Mouse (Mus musculus) lung, embryonic 14.5 days (tissue): ENCODE measurements around the gene Lss. TPM values are rescaled to one million over a fixed set of nuclear protein-coding genes. Genes with fewer than 3 reads are reported as not detected.

Experiments used
- ATAC-seq: fragments of 200-750 bp; cut with Nextera tagmentation; 2 replicates; pipeline ENCODE4 v1.8.0; 2017; ENCODE audit warnings: mild to moderate bottlenecking, moderate TSS enrichment, moderate library complexity; ENCODE audit not compliant: insufficient read depth
- DNase-seq: peaks from one replicate; pipeline ENCODE4 v3.0.0-alpha.2; 2015
- H3K27ac ChIP-seq: fragments of 300-500 bp; sonication (generic); 2 replicates; pipeline ENCODE4 v1.5.1; 2014; ENCODE audit warnings: low read depth, mild to moderate bottlenecking, moderate library complexity
- H3K27me3 ChIP-seq: fragments of 300-500 bp; sonication (generic); 2 replicates; pipeline ENCODE4 v1.6.1; 2014; ENCODE audit warnings: low read length, control low read depth; ENCODE audit not compliant: insufficient read depth
- H3K36me3 ChIP-seq: fragments of 300-500 bp; sonication (generic); 2 replicates; pipeline ENCODE4 v1.6.1; 2014; ENCODE audit warnings: control low read depth; ENCODE audit not compliant: insufficient read depth
- H3K4me1 ChIP-seq: fragments of 300-500 bp; sonication (generic); 2 replicates; pipeline ENCODE4 v1.6.1; 2014; ENCODE audit warnings: antibody characterized with exemption, control low read depth; ENCODE audit not compliant: insufficient read depth
- H3K4me2 ChIP-seq: fragments of 300-500 bp; sonication (generic); 2 replicates; pipeline ENCODE4 v1.6.1; 2014; ENCODE audit warnings: mild to moderate bottlenecking
- H3K4me3 ChIP-seq: fragments of 300-500 bp; sonication (generic); 2 replicates; pipeline ENCODE4 v1.5.1; 2014; ENCODE audit warnings: low read depth, low read length
- H3K9ac ChIP-seq: fragments of 300-500 bp; sonication (generic); 2 replicates; pipeline ENCODE4 v1.6.1; 2014
- H3K9me3 ChIP-seq: fragments of 300-500 bp; sonication (generic); 2 replicates; pipeline ENCODE4 v1.6.1; 2016; ENCODE audit warnings: low read depth, low read length, control low read depth
- CTCF ChIP-seq: IDR thresholded peaks from 2 replicates; pipeline ENCODE4 v1.5.1; 2016; ENCODE audit warnings: antibody characterized with exemption, low read depth
- WGBS: fragments of 180-500 bp; shearing (Covaris S2); extraction: QIAGEN DNeasy Blood & Tissue Kit; methylation state at CpG from one replicate; pipeline ENCODE4 v1.1.7; 2014; 5-methylcytosine and 5-hydroxymethylcytosine counted together
- polyA plus RNA-seq: library from polyadenylated mRNA; unstranded; fragments of >200 nt; fragmentation: Nextera tagmentation; extraction: Ambion mirVana; gene quantifications from 2 replicates; pipeline ENCODE4 v1.2.1, GENCODE M21; 2014

Gene Lss
- polyA plus RNA-seq, 1 experiment from 2014 or later: 21.5 TPM

DNA sequence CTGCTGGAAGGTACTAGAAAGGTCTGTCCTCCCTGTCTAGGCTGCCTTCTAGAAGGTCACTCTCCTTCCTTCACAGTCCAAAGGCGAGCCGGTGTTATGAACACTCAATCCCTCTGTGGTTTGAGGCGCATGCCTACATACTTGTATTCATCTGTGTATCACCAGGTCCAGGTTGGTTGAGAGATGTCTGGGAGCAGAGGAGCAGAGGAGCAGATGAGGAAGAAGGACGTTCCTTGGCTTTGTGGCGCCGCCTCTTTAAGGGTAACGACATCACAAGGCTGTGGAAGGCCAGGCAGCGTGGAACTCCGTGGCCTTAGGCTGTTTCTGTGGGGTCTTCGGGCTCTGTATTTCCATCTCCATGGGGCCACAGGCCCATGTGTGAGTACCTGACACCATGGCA, 30.6 kb downstream of the Lss start, which contains the start of gene Spatc1l:
Spatc1l (plus strand) TSS at position 301 of the 400 bp plus-strand sequence.
- H3K27ac ChIP-seq: no peak within 1 kb of the TSS
- TF ChIP-seq CTCF: no peak
- no peak within 1 kb of the TSS for H3K4me3 ChIP-seq
- 88% methylated on average over 10 of the region's 10 CpGs for WGBS
- H3K9me3 ChIP-seq: no peaks in the 10 kb centered on the region
- H3K9ac ChIP-seq: no peak within 1 kb of the TSS
- no peaks in the 10 kb centered on the region for H3K36me3 ChIP-seq
- H3K27me3 ChIP-seq: no peaks in the 10 kb centered on the region
- no peak for ATAC-seq
- H3K4me2 ChIP-seq: no peak within 1 kb of the TSS
- no peaks in the 10 kb centered on the region for H3K4me1 ChIP-seq
- no peak for DNase-seq

DNA sequence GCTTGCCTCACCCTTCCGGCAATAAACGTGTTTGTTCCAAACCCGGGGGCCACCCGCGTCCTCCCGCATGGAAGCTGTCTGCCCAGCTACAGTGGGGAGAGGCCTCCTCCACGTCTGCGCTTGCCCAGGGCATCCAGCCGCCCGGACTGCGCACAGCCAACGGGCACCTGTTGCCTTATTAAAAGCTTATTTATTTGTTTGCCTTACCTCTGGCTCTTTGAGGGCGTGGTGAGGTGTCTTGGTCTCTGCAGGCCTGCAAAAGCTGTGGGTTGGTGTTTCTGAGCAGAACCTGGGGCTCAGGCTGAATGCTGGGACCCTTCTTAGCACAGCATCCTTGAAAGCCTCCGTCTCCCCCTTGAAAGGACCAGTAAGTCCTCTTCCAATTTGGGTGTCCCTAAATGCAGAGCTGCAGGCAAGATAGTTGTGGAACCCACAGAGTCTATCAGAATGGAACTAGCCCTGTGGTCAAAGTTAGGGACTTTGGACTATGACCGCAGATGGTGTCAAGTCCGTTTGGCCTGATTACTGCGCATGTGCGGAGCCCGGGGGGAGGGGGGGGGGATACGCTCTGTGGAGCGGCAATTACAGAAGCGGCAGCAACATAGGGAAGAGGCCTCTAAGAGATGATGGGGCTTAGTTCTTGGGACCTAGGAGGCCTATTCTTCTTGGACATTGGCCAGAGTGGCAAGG, 38.8 kb downstream of the Lss start:
- no peak overlapping the region for H3K9ac ChIP-seq
- H3K27me3 ChIP-seq: no peaks in the 10 kb centered on the region
- no peak overlapping the region for H3K4me3 ChIP-seq
- WGBS: 87% methylated on average over 22 of the region's 22 CpGs
- no peak overlapping the region for H3K27ac ChIP-seq
- H3K9me3 ChIP-seq: no peaks in the 10 kb centered on the region
- H3K36me3 ChIP-seq: no peaks in the 10 kb centered on the region
- no peaks in the 10 kb centered on the region for H3K4me1 ChIP-seq
- no peak for TF ChIP-seq CTCF
- no peak for ATAC-seq
- no peak overlapping the region for H3K4me2 ChIP-seq
- no peak for DNase-seq

DNA sequence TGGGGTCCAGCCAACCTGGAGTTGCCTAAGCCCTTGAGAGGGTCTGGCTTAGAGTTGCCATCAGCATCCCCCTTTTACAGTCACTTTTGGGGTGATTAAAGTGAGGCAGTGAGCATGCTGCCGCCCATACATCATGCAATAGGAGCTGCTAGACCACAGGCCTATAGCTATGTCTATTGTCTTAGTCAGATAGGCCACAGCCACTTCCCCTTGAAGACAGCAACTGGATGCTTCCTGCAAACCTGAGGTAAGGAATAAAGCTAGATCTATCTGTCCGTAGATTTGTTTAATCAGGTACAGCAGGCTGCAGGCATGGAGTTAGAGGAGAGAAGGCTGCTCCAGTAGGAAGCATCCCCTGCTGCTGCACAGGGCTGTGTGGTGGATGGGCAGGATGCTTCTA, 39.7 kb downstream of the Lss start:
- no peaks in the 10 kb centered on the region for H3K27me3 ChIP-seq
- no peaks in the 10 kb centered on the region for H3K36me3 ChIP-seq
- no peak overlapping the region for H3K4me3 ChIP-seq
- TF ChIP-seq CTCF: no peak
- no peak for ATAC-seq
- no peaks in the 10 kb centered on the region for H3K9me3 ChIP-seq
- no peaks in the 10 kb centered on the region for H3K4me1 ChIP-seq
- 73% methylated on average over 2 of the region's 2 CpGs for WGBS
- H3K9ac ChIP-seq: no peak overlapping the region
- DNase-seq: no peak
- no peak overlapping the region for H3K27ac ChIP-seq
- H3K4me2 ChIP-seq: no peak overlapping the region

DNA sequence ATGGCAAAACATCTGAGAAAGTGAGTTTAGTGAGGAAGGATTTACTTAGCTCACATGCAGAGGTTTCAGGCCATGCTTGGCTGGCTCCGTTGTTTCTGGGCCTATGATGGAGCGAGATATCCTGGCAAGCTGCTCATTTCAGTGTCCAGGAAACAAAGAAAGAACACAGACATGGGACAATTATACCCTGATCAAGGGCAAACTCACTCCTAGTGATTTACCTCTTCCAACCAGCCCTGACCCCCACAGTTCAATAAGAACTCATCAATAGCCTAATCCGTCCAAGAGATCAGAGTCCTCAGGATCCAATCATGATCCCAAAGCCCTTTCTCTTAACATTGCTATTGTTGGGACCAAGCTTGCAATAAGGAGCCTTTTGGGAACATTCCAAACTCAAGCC, 40.8 kb downstream of the Lss start:
- Histone ChIP-seq H3K36me3 (no peaks in the 10 kb centered on the region), H3K27me3 (no peaks in the 10 kb centered on the region), H3K9ac (no peak overlapping the region), H3K27ac (no peak overlapping the region), H3K4me2 (no peak overlapping the region), H3K4me1 (no peaks in the 10 kb centered on the region), H3K9me3 (no peaks in the 10 kb centered on the region), H3K4me3 (no peak overlapping the region)
- WGBS: 77% methylated on average over 3 of the region's 3 CpGs
- no peak for ATAC-seq
- no peak for DNase-seq
- TF ChIP-seq CTCF: no peak

DNA sequence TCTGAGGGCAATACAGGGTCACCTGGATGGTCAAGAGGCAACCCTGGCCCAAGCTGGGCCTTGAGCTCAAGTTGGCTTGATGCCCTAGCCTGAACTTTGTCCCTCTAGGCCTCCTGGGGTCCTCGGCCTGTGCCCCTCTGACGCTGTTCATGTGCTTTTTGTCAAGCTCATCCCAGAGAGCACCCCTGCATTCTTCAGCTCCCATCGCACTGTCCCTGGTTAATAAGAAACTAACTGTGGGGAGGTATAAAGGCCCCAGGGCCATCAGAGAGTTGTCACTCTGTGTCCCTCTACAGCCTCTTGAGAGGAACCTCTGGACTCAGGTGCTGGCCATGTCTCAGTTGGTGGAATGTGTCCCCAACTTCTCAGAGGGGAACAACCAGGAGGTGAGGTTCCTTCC, 44.0 kb downstream of the Lss start, which contains the start of gene Ftcd:
Ftcd (plus strand) TSS at position 275 of the 400 bp plus-strand sequence.
- no peaks in the 10 kb centered on the region for H3K4me1 ChIP-seq
- 68% methylated on average over 3 of the region's 3 CpGs for WGBS
- no peak for TF ChIP-seq CTCF
- no peak for DNase-seq
- no peak within 1 kb of the TSS for H3K4me3 ChIP-seq
- no peaks in the 10 kb centered on the region for H3K9me3 ChIP-seq
- H3K27me3 ChIP-seq: no peaks in the 10 kb centered on the region
- H3K36me3 ChIP-seq: no peaks in the 10 kb centered on the region
- H3K4me2 ChIP-seq: no peak within 1 kb of the TSS
- H3K27ac ChIP-seq: no peak within 1 kb of the TSS
- no peak for ATAC-seq
- H3K9ac ChIP-seq: no peak within 1 kb of the TSS

DNA sequence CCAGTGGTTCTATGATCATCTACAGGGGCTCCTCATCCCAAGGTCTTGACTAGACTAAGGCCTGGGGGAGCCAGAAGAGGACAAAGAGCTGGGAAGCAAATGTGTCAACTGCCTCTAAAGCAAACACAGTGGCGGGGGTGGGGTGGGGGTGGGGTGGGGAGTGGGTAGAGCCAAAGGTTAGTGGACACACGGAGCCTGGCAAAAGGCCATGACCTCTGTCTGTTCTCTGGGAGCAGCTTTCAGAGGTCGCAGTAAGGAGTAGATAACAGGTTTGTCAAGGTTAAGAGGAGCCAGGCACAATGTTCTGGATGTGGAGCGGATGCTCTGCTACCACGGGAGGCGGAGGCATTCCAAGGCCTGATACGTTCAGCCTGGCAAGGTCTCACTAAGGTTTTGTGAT, 45.5 kb downstream of the Lss start:
- H3K9ac ChIP-seq: no peak overlapping the region
- no peaks in the 10 kb centered on the region for H3K9me3 ChIP-seq
- no peak overlapping the region for H3K27ac ChIP-seq
- ATAC-seq (no peak), DNase-seq (no peak)
- no peaks in the 10 kb centered on the region for H3K36me3 ChIP-seq
- TF ChIP-seq CTCF: no peak
- H3K4me1 ChIP-seq: no peaks in the 10 kb centered on the region
- WGBS: 53% methylated on average over 7 of the region's 7 CpGs
- no peak overlapping the region for H3K4me3 ChIP-seq
- H3K27me3 ChIP-seq: no peaks in the 10 kb centered on the region
- H3K4me2 ChIP-seq: no peak overlapping the region

DNA sequence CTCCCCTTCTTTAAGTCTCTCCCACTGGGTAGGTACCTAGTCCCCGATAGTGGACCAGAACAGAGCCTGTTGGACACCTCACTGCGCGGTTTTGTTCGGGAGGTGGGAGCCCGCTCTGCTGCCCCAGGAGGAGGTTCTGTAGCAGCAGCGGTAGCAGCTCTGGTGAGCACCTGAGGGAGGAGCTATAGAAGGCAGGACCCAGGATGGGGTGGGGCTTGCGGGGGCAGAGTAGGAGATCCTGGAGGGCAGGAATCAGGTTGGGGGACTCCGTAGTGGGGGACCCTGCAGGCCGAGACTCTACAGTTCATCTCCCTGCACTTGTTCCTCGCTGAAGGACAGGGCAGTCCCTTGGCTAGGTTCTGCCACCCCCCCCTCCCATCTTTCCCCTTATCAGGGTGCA, 52.8 kb downstream of the Lss start:
- no peak overlapping the region for H3K27ac ChIP-seq
- WGBS: 14% methylated on average over 10 of the region's 10 CpGs
- H3K9ac ChIP-seq: no peak overlapping the region
- peak overlapping the region; percentile 36 for H3K4me2 ChIP-seq
- H3K9me3 ChIP-seq: no peaks in the 10 kb centered on the region
- H3K4me3 ChIP-seq: no peak overlapping the region
- TF ChIP-seq CTCF: no peak
- ATAC-seq: no peak
- no peaks in the 10 kb centered on the region for H3K36me3 ChIP-seq
- no peaks in the 10 kb centered on the region for H3K27me3 ChIP-seq
- no peaks in the 10 kb centered on the region for H3K4me1 ChIP-seq
- DNase-seq: no peak
